Mouse (Mus musculus) 416B (cell line): ENCODE results near the gene Arhgap31.

Source experiments
- DNase-seq: peaks from one replicate; pipeline ENCODE4 v3.0.0; 2011; ENCODE audit warnings: low read depth

Gene Arhgap31

GRCm38 (mm10) chr16:38712581-38713403 is at the start of gene Arhgap31:
Arhgap31 (minus strand) TSS chr16:38713274.
- peak; percentile 44 for DNase-seq

- no peak for DNase-seq
Measured at GRCm38 (mm10) chr16:38762401-38762800, 49.3 kb upstream of the Arhgap31 start.

GRCm38 (mm10) chr16:38761972-38762371 is 48.9 kb upstream of the Arhgap31 start:
- DNase-seq = no peak

- no peak for DNase-seq
Measured at GRCm38 (mm10) chr16:38760834-38761375, 47.8 kb upstream of the Arhgap31 start.

GRCm38 (mm10) chr16:38760239-38760638 is 47.2 kb upstream of the Arhgap31 start:
- DNase-seq = no peak

- peak; percentile 16 for DNase-seq
Measured at GRCm38 (mm10) chr16:38758104-38758861, 45.2 kb upstream of the Arhgap31 start.

GRCm38 (mm10) chr16:38757626-38758025 is 44.6 kb upstream of the Arhgap31 start:
- no peak for DNase-seq

- peak; percentile 66 for DNase-seq
Measured at GRCm38 (mm10) chr16:38756572-38756971, 43.5 kb upstream of the Arhgap31 start.

- peak; percentile 67 for DNase-seq
Measured at GRCm38 (mm10) chr16:38756177-38756503, 43.1 kb upstream of the Arhgap31 start.

GRCm38 (mm10) chr16:38755452-38756176 is 42.5 kb upstream of the Arhgap31 start:
- DNase-seq = peak; percentile 75

- no peak for DNase-seq
Measured at GRCm38 (mm10) chr16:38753631-38754030, 40.6 kb upstream of the Arhgap31 start.

- no peak for DNase-seq
Measured at GRCm38 (mm10) chr16:38750803-38751202, 37.7 kb upstream of the Arhgap31 start.

GRCm38 (mm10) chr16:38743941-38744673 is 31.0 kb upstream of the Arhgap31 start:
- DNase-seq = no peak

- no peak for DNase-seq
Measured at GRCm38 (mm10) chr16:38742659-38743131, 29.6 kb upstream of the Arhgap31 start.

- DNase-seq = no peak
Measured at GRCm38 (mm10) chr16:38742113-38742658, 29.1 kb upstream of the Arhgap31 start, which contains the start of gene B4galt4. B4galt4 (plus strand) TSS chr16:38742264.

GRCm38 (mm10) chr16:38741204-38741903 is 28.3 kb upstream of the Arhgap31 start:
- DNase-seq = peak; percentile 11

- DNase-seq = peak; percentile 87
Measured at GRCm38 (mm10) chr16:38730921-38731320, 17.8 kb upstream of the Arhgap31 start.

- peak; percentile 83 for DNase-seq
Measured at GRCm38 (mm10) chr16:38729610-38730288, 16.7 kb upstream of the Arhgap31 start.

- DNase-seq = no peak
Measured at GRCm38 (mm10) chr16:38729139-38729538, 16.1 kb upstream of the Arhgap31 start.
